Mouse (Mus musculus) ovary, postnatal 10 days (tissue): ENCODE measurements around the gene Clec4d.
"Not testable (repeated sequence)": the region's sequence is repeated elsewhere in the genome, so short reads cannot be mapped to it uniquely, and the experiment has no call there.

Experiments used
- DNase-seq: peaks from one replicate; pipeline ENCODE4 v3.0.0; 2022; ENCODE audit warnings: low spot score

Clec4d gene

GRCm38 (mm10) chr6:123261555-123262161, at the start of gene Clec4d:
Gene Clec4d (plus strand): TSS chr6:123262111.
- DNase-seq: no peak

DNA sequence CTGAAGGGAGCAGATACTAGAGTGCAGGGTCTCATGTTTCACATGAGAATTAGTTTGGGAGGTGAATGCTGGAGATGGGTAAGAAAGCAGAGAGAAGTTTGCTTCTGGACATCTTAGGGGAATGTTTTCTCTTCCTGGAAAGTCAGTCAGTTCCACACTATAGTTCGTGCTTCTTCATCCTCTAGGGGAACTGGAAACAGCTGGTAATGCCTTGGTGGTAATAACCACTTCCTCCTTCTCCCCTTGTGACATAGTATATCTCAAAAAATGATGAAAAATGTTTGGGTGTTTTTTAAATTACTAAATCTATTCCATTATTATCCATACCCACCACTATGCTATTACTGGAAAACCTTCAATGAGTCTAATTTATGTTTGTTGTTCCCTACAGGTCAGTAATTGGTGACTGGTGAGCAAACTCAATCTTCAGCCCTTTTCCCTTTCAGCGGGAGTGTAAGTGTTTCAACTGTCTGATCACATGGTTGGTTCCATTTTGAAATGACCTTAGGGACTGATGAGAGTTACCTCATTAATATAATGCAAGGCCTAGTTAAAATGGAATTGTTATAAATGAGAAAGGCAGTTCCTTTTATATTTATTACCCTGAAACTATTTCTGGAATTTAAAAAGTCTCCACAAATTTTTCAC, 34.3 kb upstream of the Clec4d start:
- no peak for DNase-seq

GRCm38 (mm10) chr6:123229644-123230043, 32.3 kb upstream of the Clec4d start, which contains the start of gene Clec4n:
Gene Clec4n (plus strand): TSS chr6:123229843.
- no peak for DNase-seq

DNA sequence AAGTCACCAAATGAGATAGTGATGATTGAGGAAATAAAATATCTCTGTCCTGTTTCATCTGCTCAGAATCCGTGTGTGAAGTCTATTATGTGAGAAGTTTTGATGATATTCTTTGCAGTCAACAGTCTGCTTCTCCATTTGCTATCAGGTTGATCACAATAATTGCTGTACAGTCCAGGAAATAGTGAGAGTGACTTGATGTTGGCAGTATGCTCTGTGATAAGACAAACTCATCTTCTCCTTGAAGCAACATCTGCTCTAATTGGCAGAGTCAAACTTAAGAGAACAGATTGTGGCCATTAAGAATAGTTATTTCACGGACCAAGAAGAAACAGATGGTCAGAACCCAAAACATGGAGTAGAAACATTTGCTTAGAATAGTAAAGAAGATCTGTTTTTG, 30.8 kb upstream of the Clec4d start:
- DNase-seq: no peak

GRCm38 (mm10) chr6:123237582-123237981, 24.3 kb upstream of the Clec4d start:
- no peak for DNase-seq

- no peak for DNase-seq
Measured at GRCm38 (mm10) chr6:123244201-123244600, 17.7 kb upstream of the Clec4d start.

DNA sequence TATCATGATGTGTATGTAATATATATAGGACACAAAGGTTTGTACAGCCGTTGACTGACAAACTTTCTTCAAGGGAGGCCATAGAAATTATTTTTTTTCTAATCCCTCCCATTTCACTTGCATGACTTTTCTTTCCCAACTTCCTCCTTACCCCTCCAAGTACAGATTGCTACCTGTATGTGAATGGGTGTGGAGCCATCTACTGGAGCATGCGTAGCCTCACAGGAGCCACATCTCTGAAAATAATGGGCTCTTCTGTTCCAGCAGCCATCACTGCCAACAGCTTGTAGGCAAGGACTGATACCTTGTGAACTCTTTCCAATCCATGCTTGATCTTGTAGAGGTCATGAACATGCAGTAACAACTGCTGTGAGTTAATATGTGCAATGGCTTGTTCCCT, 13.0 kb upstream of the Clec4d start:
- not testable (repeated sequence) for DNase-seq

- no peak for DNase-seq
Measured at GRCm38 (mm10) chr6:123252735-123253134, 9.2 kb upstream of the Clec4d start.

- no peak for DNase-seq
Measured at GRCm38 (mm10) chr6:123258946-123259345, 3.0 kb upstream of the Clec4d start.

GRCm38 (mm10) chr6:123259889-123260603, 1.9 kb upstream of the Clec4d start:
- DNase-seq: no peak

DNA sequence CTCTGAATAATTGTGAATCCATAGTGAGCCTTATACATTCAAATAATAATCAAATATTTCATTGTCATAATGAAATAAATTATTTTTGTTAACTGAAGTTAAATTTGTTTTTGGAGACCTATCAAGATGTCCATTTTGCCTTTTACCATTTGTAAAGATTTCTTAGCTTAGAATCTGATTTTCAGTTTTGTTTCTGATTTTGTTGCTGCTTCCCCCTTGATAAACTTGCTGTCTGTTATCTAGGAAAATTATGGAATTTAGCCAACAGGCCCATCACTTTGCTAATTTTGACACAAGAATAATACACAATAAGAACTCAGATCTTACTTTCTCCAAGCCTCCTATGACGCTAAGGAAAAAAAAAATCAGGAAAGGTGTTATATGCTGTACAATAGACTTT, 1.0 kb upstream of the Clec4d start:
- no peak for DNase-seq

GRCm38 (mm10) chr6:123264194-123264593, 2.3 kb downstream of the Clec4d start:
- no peak for DNase-seq

DNA sequence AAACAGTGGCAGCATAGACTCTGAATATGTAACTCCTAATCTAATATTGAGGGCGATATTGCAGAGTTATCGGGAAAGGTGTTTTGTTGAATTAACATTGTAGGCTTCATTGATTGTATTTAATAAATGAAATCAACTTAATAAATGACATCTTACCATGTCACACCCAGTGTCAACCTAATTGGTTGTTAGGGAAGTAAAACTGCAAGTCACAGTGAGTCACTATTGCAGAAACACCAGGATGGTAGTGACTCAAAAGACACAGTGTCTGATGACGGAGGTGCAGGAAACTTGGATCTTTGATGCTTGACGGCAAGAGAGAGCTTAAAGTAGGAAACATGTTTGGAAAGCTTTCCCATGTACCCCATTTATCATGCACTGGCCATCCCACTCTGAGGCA, 3.9 kb downstream of the Clec4d start:
- DNase-seq: no peak

- DNase-seq: no peak
Measured at GRCm38 (mm10) chr6:123266945-123267344, 5.0 kb downstream of the Clec4d start.

GRCm38 (mm10) chr6:123279443-123279842, 17.5 kb downstream of the Clec4d start:
- DNase-seq: no peak

GRCm38 (mm10) chr6:123286311-123286710, 24.4 kb downstream of the Clec4d start:
- no peak for DNase-seq

DNA sequence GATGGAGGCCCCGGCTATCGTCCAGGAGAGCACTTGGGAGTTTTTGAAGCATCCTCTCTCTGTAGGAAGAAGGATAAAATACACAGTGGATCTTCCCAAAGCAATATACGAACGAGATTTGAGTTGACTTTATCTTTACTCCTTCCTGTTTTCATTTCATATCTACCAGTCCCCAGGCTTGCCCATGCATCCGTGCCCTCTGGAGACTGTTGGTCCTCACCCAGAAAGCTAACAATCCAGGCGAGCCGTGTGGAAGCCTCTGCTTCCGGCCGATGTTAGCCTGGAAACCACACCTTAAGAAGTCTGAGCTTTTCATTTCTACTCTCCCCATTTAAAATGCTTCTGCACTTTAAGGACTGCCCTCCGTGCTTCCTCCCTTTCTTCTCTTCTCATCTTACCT, 27.0 kb downstream of the Clec4d start:
- no peak for DNase-seq

DNA sequence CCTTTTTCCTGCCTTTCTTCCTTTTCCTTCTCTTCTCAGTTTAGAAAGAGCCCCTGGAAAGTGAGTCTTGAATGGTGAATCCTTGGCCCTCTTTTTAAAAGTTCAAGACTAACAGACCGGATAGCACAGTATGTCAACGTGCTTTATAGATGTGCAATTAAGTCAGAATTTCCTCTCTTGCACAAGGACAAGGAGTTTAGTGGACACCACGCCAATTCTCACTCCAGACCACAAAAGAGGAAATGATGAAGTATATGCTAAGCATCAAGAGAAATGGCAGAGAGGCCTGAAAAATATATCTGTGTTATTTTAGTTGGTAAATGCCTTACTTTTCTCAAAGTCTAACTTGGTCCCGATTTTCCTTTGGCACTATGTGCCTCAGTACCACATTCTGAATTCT, 27.8 kb downstream of the Clec4d start, which contains the start of gene Clec4e:
TSS of gene Clec4e (minus strand) at position 118 of the 400 bp plus-strand sequence.
- no peak for DNase-seq

DNA sequence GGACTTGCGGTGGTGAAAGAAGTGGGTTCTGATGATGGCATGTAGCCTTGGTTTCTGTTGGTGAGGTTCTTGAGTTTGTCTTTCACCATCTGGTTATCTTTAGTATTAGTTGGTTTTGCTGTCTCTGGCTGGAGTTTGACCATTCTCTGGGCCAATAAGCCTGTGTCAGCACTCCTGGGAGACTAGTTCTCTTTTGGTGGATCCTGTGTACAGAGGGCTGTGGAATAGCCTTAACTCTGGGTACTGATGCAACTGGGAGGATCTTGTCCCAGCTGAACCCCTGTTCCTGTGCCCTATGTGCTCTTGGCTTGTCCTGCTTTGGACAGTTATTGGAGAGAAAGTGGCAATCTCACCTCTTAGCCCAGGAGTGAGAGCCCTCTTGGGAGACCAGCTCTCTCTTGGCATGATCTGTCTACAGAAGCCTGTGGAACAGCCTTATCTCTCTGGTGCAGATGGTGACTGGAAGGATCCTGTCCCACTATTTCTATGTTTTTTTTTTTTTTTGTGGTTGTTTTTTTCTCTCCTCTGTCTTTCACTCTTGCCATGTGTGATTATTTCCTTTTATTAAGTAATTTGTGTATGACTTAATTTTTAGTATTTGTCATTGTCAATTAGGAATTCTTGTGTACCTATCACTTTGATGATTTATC, 31.0 kb downstream of the Clec4d start:
- DNase-seq: no peak

DNA sequence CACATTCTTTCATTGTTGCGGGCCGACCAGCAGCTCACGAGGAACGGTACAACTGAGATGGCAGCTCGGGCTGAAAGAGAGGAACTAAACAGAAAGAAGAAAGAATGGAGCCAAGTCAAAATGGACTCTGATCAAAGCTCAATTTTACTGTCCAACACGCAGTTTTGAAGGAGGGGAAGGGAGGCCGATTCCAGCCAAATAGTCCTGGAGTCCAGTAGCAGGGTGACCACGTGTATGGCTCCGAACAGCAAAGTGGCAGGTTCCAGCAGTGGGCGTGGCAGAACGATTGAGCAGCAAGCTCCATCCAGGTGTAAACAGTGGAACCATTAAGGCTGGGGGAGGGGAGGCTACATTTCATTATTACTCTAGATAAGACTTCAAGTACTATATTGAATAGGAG, 31.6 kb downstream of the Clec4d start:
- not testable (repeated sequence) for DNase-seq

- DNase-seq: no peak
Measured at GRCm38 (mm10) chr6:123296687-123297086, 34.8 kb downstream of the Clec4d start.

GRCm38 (mm10) chr6:123306315-123306714, 44.4 kb downstream of the Clec4d start:
- not testable (repeated sequence) for DNase-seq

DNA sequence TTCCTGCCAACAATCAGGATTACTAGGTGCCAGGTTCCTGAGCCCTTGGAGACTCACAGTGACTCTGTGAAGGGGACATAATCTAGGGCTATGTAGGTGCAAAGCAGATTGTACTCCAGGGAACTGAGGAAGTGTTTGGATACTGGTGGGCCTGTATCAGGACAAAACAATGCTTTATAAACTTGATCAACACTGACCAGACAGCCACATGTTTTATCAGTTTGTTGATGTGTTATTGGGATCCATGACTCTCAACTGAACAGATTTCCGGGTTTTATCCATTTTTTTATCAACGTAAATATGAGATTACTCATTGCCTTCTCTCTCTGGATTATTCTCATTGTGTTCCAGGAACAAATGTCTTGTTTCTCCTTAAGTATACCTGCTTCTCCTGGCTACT, 46.1 kb downstream of the Clec4d start, which contains the start of gene Vmn2r19:
TSS of gene Vmn2r19 (plus strand) at position 301 of the 400 bp plus-strand sequence.
- no peak for DNase-seq
